Mouse (Mus musculus) kidney, adult 2 months (tissue): Measurements from ENCODE around the gene C4b.

Experiments used
- CTCF ChIP-seq: fragments of 200-500 bp; conservative IDR thresholded peaks from 2 replicates; pipeline ENCODE4 v1.5.1; 2011; ENCODE audit warnings: low read depth, mild to moderate bottlenecking, control low read depth, low read length, moderate library complexity, mixed read lengths; ENCODE audit not compliant: insufficient read depth, insufficient read length
- POLR2A ChIP-seq: fragments of 200-500 bp; IDR thresholded peaks from one replicate; pipeline ENCODE4 v1.6.1; 2011; ENCODE audit warnings: low read depth, low read length, control low read depth

DNA sequence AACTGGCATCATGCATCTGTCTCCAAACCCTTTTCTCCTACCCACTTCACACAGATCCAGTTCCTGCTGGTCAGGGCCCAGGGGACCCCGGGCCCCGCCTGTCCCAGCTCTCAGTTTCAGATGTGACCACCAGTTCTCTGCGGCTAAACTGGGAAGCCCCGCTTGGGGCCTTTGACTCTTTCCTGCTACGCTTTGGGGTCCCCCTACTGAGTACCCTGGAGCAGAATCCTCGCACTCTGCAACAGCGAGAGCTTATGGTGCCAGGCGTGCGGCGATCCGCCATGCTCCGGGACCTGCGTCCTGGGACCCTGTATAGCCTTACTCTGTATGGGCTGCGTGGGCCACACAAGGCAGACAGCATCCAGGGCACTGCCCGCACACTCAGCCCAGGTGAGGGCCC is 27.4 kb downstream of the C4b start:
- TF ChIP-seq CTCF (no peak), POLR2A (no peak)
